Mouse (Mus musculus) frontal cortex, postnatal 25 days (tissue): ENCODE data around the gene Gm10518.
"Not testable (repeated sequence)": the region's sequence is repeated elsewhere in the genome, so short reads cannot be mapped to it uniquely, and the experiment has no call there.

Experiments
- DNase-seq, 2 experiments: peaks; one replicate each; pipeline ENCODE4 v3.0.0; 2022; ENCODE audit warnings: low spot score in 2 of 2

Gm10518 gene

DNA sequence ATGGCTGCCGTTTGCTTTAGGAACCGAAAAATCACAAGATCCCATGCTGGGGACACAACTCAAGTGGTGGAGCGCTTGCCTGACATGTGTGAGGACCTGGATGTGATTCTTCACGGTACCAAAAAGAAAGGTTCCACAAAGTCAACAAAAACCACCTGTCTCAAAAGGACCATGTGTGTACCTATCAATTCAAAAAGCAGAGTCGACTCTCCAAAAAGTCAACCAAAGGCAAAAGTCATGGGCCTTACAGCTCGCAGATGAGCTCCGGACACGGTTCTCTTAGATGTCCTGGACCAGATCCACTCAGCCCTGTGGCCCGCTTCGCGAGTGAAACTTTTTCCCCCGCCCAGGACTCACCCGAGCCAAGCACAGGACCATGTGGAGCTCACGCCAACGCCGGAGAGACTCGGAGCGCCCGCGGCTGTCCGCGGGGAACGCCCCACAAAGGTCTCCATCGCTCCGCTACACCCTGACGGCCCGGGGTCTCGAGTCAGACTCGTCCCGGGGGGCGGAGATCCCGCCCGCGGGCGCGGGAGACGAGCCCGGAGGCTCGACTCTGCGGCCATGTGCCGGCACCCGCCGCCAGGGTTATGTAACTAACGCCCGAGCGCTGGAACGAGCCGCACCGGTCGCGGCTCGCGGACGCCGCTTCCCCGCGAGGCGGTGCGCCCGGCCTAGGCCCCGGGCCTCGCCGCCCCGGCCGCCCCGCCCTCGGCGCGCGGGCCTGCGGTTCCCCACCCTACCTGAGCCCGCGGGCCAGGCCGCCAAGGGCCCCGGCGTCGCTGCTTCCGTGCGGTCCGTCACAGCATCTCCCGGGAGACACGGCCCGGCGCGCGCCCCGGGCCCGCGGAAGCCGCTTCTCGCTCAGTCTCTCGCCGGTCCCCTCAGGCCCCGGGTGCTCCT, at the start of gene Gm10518:
Gene Gm10518 (plus strand): TSS at position 767 of the 903 bp plus-strand sequence.
- peak; percentile 36 to 40 for DNase-seq

- DNase-seq, result no peak
Measured at GRCm38 (mm10) chr1:179756477-179756876, 46.7 kb upstream of the Gm10518 start.

DNA sequence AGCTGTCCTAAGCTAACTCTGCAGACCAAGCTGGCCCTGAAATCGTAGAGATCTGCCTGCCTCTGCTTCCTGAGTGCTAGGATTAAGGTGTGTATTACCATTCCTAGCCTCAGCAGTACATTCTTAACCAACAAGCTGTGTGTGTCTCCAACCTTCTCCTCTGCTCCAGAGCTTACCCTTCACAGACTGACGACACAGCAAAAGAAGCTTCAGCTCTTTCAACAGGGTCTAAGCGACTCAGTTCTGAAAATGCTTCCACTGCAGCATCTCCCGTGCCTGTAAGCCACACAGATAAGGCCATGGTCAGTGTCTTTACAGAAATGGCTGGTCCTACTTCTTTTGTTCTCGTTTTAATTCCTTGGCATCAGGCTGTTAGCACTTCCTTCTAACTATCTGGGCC, 43.1 kb upstream of the Gm10518 start:
- DNase-seq, result no peak

DNA sequence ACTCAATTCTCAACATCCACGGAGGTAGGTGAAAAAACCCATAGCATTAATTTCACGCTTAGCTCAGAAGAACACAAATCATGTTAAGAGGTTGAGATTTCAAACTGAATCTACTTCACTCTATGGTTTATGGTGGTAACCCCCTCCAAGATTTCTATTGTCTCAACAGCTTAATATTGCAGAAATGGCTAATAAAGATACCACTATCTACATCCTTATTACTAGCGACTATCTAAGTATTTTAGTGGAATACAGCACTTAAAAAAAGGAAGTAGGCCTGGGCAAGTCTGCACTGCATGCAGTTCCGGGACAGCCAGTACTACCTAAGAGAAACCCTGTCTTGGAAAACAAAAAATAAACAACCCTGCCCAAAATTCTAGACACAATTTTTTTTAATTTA, 42.6 kb upstream of the Gm10518 start:
- no peak for DNase-seq

GRCm38 (mm10) chr1:179776831-179777230, 26.3 kb upstream of the Gm10518 start:
- no peak for DNase-seq

DNA sequence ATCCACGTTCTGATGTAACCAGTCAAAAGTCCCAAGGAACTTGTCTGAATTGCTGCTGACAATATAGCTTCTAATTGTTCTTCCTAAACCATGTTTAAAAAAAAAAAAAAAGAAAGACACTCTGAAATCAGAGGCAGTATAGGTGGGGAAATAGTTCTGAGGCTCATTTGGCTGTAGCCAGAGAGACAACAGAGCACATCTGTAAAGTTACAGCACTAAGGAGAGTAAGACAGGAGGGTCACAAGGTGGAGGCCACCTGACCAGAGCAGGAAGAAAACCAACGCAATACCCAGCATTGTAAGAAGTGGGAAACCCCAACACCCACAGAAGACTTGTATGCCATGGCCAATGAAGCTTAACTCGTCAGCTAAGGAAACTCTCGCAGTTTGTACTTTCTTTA, 19.1 kb upstream of the Gm10518 start:
- no peak for DNase-seq

- no peak for DNase-seq
Measured at GRCm38 (mm10) chr1:179785502-179785901, 17.7 kb upstream of the Gm10518 start.

DNA sequence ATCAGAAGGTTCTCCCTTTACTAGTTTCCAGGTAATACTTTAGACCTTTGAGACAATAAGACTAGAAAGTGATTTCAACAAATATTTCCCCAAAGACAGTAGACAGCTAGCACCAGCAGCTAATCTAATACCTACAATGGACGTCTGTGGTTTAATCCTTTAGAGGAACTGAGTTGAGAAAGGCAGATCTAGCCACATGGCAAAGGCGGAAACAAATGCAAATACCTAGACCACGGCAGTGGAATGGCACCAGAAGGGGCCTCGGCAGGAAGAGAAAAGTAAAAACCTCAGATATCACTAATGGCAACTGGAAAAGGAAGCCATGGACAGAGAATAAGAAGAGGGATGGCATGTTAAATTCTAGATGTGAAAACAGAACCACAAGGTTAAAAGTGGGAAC, 15.9 kb upstream of the Gm10518 start:
- no peak for DNase-seq

DNA sequence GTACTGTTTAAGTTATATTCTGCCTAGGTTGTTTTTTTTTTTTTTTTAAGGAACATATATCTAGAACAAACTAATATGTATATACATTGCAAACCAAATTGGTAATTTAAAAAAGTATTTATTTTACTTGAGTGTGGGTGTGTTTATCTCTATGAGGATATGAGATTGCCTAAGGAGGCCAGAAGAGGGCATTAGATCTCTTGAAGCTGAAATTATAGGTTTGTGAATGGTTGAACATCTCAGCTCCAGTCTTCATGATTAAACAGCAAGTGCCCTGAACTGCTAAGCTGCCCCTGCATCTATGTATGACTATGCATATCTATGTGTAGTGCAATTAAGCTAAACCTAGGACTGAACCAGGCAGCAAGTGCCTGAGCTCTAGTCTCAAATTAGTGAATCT, 4.4 kb upstream of the Gm10518 start:
- no peak for DNase-seq

- DNase-seq, result peak; percentile 96
Measured at GRCm38 (mm10) chr1:179803513-179804139, 450 bp downstream of the Gm10518 start, which contains the start of gene Ahctf1. Ahctf1 (minus strand) TSS chr1:179803680.

GRCm38 (mm10) chr1:179804140-179804881, 1.1 kb downstream of the Gm10518 start:
- peak in 1 of 2 experiments; percentile 12 for DNase-seq

GRCm38 (mm10) chr1:179805751-179806150, 2.6 kb downstream of the Gm10518 start:
- no peak for DNase-seq

- no peak for DNase-seq
Measured at GRCm38 (mm10) chr1:179807468-179807867, 4.3 kb downstream of the Gm10518 start.

- no peak for DNase-seq
Measured at GRCm38 (mm10) chr1:179808300-179808699, 5.1 kb downstream of the Gm10518 start.

- no peak for DNase-seq
Measured at GRCm38 (mm10) chr1:179813385-179813784, 10.2 kb downstream of the Gm10518 start.

DNA sequence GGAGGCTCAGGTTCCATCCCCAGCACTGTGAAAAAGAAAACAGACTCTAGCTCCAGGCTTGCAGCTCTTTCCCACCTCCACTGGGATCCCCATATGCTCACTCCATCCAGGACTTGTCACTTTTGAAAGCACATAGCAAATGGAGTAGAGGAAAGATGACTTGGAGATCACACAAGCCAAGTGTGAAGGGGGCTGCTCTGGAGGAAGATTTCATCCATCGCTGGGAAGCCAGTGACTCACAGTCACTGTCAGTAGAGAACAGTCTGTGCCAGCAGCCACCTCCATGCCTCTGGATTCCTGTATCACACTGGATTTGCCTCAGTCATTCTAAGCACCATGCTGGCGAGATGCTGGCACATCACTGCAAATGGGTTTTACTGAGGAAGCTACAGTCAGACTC, 11.4 kb downstream of the Gm10518 start:
- peak; percentile 6 to 20 for DNase-seq

- not testable (repeated sequence) for DNase-seq
Measured at GRCm38 (mm10) chr1:179818490-179819278, 15.5 kb downstream of the Gm10518 start.

DNA sequence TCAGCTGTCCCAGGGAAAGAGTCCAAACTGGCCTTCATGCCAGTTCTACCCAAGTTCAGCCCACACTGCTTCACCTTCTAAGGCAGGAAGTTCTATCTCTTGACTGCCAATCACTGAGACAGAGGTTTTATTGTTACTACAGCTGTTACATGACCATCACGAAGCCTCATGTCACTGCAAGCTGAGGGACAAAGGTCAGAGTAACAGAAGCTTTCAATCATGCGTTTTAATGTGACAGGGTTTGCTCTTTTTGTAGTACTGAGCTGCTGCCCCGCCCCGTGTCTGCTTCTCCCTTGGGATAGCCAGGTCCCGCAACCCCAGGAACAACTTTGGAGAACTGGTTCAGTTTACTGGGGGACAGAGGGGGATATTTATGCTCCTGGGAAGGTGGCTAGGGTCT, 21.4 kb downstream of the Gm10518 start:
- DNase-seq, result no peak

- DNase-seq, result no peak
Measured at GRCm38 (mm10) chr1:179828051-179828450, 24.9 kb downstream of the Gm10518 start.

DNA sequence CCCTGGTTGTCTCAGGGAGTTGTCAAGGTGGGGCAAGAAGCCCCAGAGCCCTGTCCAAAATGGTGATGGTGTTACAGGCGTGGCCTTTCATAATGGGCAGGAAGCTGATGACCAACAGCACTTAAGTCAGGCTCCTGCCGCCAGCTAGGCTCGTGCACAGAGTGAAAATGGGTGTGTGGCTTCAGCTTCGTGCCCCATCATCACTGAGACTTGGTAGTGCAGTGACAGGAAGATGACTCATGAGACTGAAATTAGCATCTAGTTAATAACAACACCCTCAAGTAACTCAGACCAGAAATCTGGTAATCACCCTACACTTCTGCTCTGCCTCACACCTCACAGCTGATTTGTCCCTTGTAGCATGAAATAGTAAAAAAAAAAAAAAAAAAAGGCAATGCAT, 25.7 kb downstream of the Gm10518 start:
- no peak for DNase-seq

DNA sequence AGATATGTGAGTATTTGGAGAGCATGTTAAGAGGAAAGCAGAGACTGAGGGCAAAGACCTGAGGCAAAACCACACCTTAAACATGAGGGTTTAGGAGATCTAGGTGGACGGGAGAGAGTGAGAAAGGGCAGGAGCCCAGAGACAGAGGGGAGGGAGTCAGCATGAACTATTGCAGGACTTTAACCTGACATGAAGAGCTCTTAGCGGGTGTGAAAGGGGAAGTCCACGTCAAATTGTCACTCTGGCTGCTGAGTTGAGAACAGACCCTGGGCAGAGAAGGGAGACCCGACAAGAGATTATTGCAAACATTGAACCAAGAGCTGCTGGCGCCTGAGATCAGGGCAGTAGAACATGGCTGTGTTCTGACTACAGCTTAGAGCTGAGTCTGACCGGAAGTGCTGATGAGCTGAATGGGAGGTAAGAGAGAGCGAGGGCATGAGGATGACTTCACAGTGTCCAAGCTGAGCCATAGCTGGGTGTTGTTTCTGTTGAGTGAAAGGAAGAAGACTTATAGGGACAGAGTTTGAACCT, 29.6 kb downstream of the Gm10518 start:
- no peak for DNase-seq
